Mouse (Mus musculus): ENCODE measurements around the gene Epop.

DNA sequence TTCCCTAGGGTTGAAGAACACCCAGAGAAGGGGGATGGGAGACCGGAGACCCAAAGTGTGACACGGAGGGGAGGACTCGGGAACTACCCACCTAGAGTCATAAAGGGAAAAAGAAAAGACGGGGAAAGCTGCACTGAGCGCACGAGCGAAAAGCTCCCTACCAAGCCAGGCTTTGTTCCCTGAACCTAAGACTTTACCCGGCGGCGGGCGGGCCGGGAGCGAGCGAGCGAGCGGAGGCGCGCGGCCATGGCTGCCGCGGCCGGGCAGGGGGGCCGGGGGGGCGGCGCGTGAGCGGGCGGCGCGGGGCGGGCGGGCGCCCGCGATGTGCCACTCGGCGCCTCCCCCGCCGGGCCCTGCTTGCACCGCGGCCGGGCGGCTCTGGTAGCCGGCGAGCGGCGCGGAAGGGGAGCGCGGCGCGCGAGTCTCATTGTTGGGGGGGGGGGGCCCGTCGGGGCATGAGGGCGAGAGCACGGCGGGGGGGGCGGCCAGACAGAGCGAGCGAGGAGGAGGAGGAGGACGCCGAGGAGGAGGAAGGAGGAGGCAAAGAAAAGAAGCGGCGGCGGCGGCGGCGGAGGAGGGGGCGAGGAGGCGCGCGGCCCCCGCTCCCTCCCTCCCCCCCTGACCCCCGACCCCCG, 33.5 kb upstream of the Epop start, which contains the start of gene Mllt6:
- TF ChIP-seq CTCF (IDR thresholded peaks at IDR 0.05; ENCODE audit: control insufficient read depth, insufficient read depth, insufficient read length) (no peak), MYOG (IDR thresholded peaks at IDR 0.05; ENCODE audit: control insufficient read depth, extremely low read depth, insufficient read length) (no peak), CEBPB (IDR thresholded peaks at IDR 0.05; ENCODE audit: low read depth) (no peak), FOSL1 (IDR thresholded peaks at IDR 0.05; ENCODE audit: insufficient read depth, low read length, poor library complexity, severe bottlenecking) (no peak), USF1 (IDR thresholded peaks at IDR 0.05; ENCODE audit: low read depth) (no peak)

Measured in C2C12 (cell line).